Mouse (Mus musculus) limb, embryonic 10.5 days (tissue): ENCODE measurements at regions not wholly inside any gene's neighbourhood (a gene's known extent, or its start where the extent isn't known, plus 50 kb on each side); places are given as distances from the start of the nearest gene placed in this dataset.

Experiments used
- DNase-seq: peaks from one replicate; pipeline ENCODE4 v3.0.0-alpha.2; 2017; ENCODE audit warnings: low spot score
- H3K27ac ChIP-seq: fragments of 300-500 bp; sonication (generic); 2 replicates; pipeline ENCODE4 v1.5.1; 2016; ENCODE audit warnings: mild to moderate bottlenecking
- H3K27me3 ChIP-seq: fragments of 300-500 bp; sonication (generic); 2 replicates; pipeline ENCODE4 v1.6.1; 2016; ENCODE audit warnings: low read depth, mild to moderate bottlenecking; ENCODE audit not compliant: poor library complexity, severe bottlenecking
- H3K36me3 ChIP-seq: fragments of 300-500 bp; sonication (generic); 2 replicates; pipeline ENCODE4 v1.6.1; 2016; ENCODE audit warnings: mild to moderate bottlenecking, moderate library complexity
- H3K4me1 ChIP-seq: fragments of 300-500 bp; sonication (generic); 2 replicates; pipeline ENCODE4 v1.6.1; 2016
- H3K4me3 ChIP-seq: fragments of 300-500 bp; sonication (generic); 2 replicates; pipeline ENCODE4 v1.5.1; 2016; ENCODE audit warnings: mild to moderate bottlenecking, moderate library complexity
- H3K9me3 ChIP-seq: fragments of 300-500 bp; sonication (generic); replicated peaks from 2 replicates; pipeline ENCODE4 v1.6.1; 2016; ENCODE audit warnings: mild to moderate bottlenecking
- WGBS: fragments of 180-500 bp; shearing (Covaris S2); methylation state at CpG from one replicate; pipeline ENCODE4 v1.1.7; 2016; 5-methylcytosine and 5-hydroxymethylcytosine counted together

- 69% methylated on average over 3 of the region's 3 CpGs for WGBS
- H3K4me1 ChIP-seq, result peaks cover 12% of the 10 kb centered on the region
- no peaks in the 10 kb centered on the region for H3K36me3 ChIP-seq
- H3K9me3 ChIP-seq, result no peaks in the 10 kb centered on the region
- no peaks in the 10 kb centered on the region for H3K27me3 ChIP-seq
- H3K4me3 ChIP-seq, result no peak overlapping the region
- no peak for DNase-seq
- H3K27ac ChIP-seq, result no peak overlapping the region
These were observed 155.9 kb upstream of the Ncam1 start for GRCm38 (mm10) chr9:49954601-49955000.

DNA sequence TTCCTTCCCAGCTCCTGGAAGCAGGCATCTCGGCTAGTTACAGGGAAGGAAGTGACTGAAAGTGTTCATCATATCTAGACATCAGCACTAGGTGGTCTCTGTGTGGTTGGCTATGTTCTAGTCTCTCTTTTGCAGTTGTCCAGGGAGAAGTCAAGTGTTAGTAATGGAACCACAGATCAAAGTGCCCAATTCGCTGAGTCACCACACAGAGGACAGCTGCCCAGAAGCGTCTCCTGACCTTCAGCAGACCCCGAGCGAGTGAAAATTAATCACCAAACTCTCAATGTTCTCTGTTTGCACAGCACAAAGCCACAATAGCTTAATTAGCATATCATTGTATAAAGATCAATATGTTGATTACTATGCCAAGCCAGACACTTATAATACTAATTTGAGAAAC lies 151.6 kb upstream of the Ncam1 start:
- H3K27ac ChIP-seq, result no peak overlapping the region
- no peak for DNase-seq
- no peaks in the 10 kb centered on the region for H3K4me1 ChIP-seq
- no peaks in the 10 kb centered on the region for H3K36me3 ChIP-seq
- no peak overlapping the region for H3K4me3 ChIP-seq
- no peaks in the 10 kb centered on the region for H3K27me3 ChIP-seq
- H3K9me3 ChIP-seq, result no peaks in the 10 kb centered on the region
- 84% methylated on average over 5 of the region's 5 CpGs for WGBS

DNA sequence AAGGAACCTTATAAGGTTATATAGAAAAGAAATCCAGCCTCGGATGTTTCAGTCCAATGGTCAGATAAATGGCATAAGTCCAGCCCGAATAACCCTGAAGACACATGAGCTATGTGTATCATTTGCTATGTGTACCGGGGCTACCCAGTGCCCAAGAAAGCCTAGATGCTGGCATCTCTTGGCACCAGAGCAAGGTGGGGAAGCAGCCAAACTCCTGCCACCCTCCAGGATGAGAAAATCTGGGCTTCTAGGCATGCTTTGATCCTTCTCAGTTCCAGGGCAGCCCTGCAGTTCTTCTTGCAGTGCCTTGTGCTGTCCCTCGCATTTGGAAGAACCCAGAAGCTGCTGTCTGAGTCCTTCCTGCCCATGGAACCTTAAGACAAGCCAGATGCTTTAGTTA lies 149.8 kb upstream of the Ncam1 start:
- H3K4me1 ChIP-seq, result no peaks in the 10 kb centered on the region; the same call in 1 of the 2 replicates
- no peak overlapping the region for H3K27ac ChIP-seq
- WGBS, result 95% methylated on average over 4 of the region's 4 CpGs
- DNase-seq, result no peak
- no peaks in the 10 kb centered on the region for H3K27me3 ChIP-seq
- H3K9me3 ChIP-seq, result no peaks in the 10 kb centered on the region
- H3K4me3 ChIP-seq, result no peak overlapping the region
- no peaks in the 10 kb centered on the region for H3K36me3 ChIP-seq

DNA sequence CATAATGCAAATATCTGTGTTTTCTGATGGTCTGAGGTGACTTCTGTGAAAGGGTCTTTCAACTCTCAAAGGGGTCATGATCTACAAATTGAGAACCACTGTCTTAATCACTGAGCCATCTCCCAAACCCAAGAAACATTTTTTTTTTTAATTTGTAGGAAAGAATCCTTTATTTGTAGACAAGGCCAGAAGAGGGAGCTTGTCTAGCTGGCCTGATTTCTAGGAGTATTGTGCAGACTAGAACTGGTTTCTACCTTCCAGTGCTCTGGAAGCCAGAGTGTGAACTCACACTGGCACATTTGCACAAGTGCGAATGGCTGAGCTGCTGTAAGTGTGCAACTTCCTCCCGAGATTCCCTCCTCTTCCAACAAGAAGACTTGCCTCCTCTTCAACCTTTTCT lies 148.1 kb upstream of the Ncam1 start:
- no peak for DNase-seq
- H3K27me3 ChIP-seq, result no peaks in the 10 kb centered on the region
- no peak overlapping the region for H3K4me3 ChIP-seq
- 84% methylated on average over 2 of the region's 2 CpGs for WGBS
- H3K9me3 ChIP-seq, result no peaks in the 10 kb centered on the region
- no peaks in the 10 kb centered on the region for H3K36me3 ChIP-seq
- no peak overlapping the region for H3K27ac ChIP-seq
- H3K4me1 ChIP-seq, result no peaks in the 10 kb centered on the region; the same call in 1 of the 2 replicates

- no peak for DNase-seq
- Histone ChIP-seq H3K9me3 (no peaks in the 10 kb centered on the region), H3K4me1 (0 out of 2 replicates have a peak, but pooled peaks cover 3% of the 10 kb centered on the region), H3K27ac (no peak overlapping the region), H3K36me3 (no peaks in the 10 kb centered on the region), H3K27me3 (no peaks in the 10 kb centered on the region), H3K4me3 (no peak overlapping the region)
- 18% methylated on average over 9 of the region's 9 CpGs for WGBS
These were observed 137.0 kb upstream of the Ncam1 start for GRCm38 (mm10) chr9:49935555-49936376.

GRCm38 (mm10) chr9:49928041-49928656 lies 129.4 kb upstream of the Ncam1 start:
- Histone ChIP-seq H3K27me3 (no peaks in the 10 kb centered on the region), H3K27ac (no peak overlapping the region), H3K9me3 (no peaks in the 10 kb centered on the region), H3K36me3 (no peaks in the 10 kb centered on the region), H3K4me3 (no peak overlapping the region), H3K4me1 (peaks cover 9% of the 10 kb centered on the region)
- DNase-seq, result no peak
- WGBS, result 69% methylated on average over 3 of the region's 3 CpGs

- WGBS, result 95% methylated on average over 1 of the region's 1 CpGs
- no peak for DNase-seq
- no peaks in the 10 kb centered on the region for H3K27me3 ChIP-seq
These were observed 128.6 kb upstream of the Ncam1 start for GRCm38 (mm10) chr9:49927281-49927680.

GRCm38 (mm10) chr9:49925796-49926195 lies 127.1 kb upstream of the Ncam1 start:
- Histone ChIP-seq H3K36me3 (no peaks in the 10 kb centered on the region), H3K4me1 (peaks cover 22% of the 10 kb centered on the region), H3K27ac (no peak overlapping the region), H3K9me3 (no peaks in the 10 kb centered on the region), H3K27me3 (no peaks in the 10 kb centered on the region), H3K4me3 (no peak overlapping the region)
- no peak for DNase-seq
- WGBS, result 91% methylated on average over 2 of the region's 2 CpGs

More at GRCm38 (mm10) chr9:49927281-49927680, 128.6 kb upstream of the Ncam1 start:
- Histone ChIP-seq H3K9me3 (no peaks in the 10 kb centered on the region), H3K36me3 (no peaks in the 10 kb centered on the region), H3K4me1 (peaks cover 18% of the 10 kb centered on the region), H3K4me3 (no peak overlapping the region), H3K27ac (no peak overlapping the region)

GRCm38 (mm10) chr9:49923981-49924501 lies 125.3 kb upstream of the Ncam1 start:
- DNase-seq, result no peak
- Histone ChIP-seq H3K4me3 (no peak overlapping the region), H3K9me3 (no peaks in the 10 kb centered on the region), H3K36me3 (no peaks in the 10 kb centered on the region), H3K27ac (0 out of 2 replicates have a peak overlapping the region, but pooled peaks have one; percentile 14), H3K27me3 (no peaks in the 10 kb centered on the region), H3K4me1 (peaks cover 22% of the 10 kb centered on the region)
- WGBS, result 67% methylated on average over 4 of the region's 4 CpGs

DNA sequence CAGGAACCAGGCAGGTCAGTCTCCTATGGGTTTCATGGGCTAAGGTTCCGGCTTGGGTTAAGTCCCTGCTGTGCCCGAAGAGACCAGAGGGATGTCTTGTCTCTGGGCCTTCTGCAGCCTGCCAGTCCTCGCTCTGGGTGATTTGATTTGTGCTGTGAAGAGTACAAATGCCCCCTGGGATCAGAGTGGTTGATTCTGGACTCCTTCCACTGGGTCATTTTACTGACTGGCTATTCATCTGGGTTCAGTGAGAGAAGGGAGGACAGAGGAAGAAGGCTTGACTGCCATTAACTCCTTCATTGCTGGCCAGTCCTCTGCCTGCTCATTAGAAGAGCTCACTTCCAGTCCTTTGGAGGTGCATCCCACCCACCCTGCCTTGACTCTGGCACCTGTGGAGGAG lies 124.0 kb upstream of the Ncam1 start:
- no peaks in the 10 kb centered on the region for H3K27me3 ChIP-seq
- peaks cover 22% of the 10 kb centered on the region for H3K4me1 ChIP-seq
- WGBS, result 74% methylated on average over 3 of the region's 3 CpGs
- H3K9me3 ChIP-seq, result no peaks in the 10 kb centered on the region
- H3K27ac ChIP-seq, result no peak overlapping the region
- H3K36me3 ChIP-seq, result no peaks in the 10 kb centered on the region
- no peak overlapping the region for H3K4me3 ChIP-seq
- no peak for DNase-seq

DNA sequence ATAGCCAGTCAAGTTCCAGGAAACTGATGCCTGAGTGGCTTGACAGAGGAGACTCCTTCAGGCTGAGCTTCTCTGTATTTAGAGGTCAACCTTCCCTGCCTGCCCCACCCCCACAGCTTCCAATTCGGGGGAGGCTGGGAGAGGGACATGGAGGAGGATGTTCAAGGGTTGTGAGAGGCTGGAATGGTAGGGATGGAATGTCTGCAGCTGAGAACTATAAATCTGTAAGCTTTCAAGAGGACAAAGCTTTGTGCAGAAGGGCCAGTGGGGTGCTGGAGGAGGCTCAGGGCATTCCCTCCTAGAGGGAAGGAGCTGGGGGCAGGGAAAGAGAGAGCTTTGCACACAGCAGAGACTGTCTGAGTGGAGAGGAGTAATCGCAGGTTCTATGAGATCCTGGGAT lies 123.4 kb upstream of the Ncam1 start:
- H3K27me3 ChIP-seq, result no peaks in the 10 kb centered on the region
- peak overlapping the region; percentile 19; the same call in 1 of the 2 replicates for H3K27ac ChIP-seq
- WGBS, result 30% methylated on average over 2 of the region's 2 CpGs
- H3K4me3 ChIP-seq, result no peak overlapping the region
- no peaks in the 10 kb centered on the region for H3K9me3 ChIP-seq
- no peak for DNase-seq
- H3K36me3 ChIP-seq, result no peaks in the 10 kb centered on the region
- H3K4me1 ChIP-seq, result peaks cover 22% of the 10 kb centered on the region

- Histone ChIP-seq H3K4me1 (peaks cover 22% of the 10 kb centered on the region), H3K9me3 (no peaks in the 10 kb centered on the region), H3K27ac (no peak overlapping the region), H3K36me3 (no peaks in the 10 kb centered on the region), H3K27me3 (no peaks in the 10 kb centered on the region), H3K4me3 (no peak overlapping the region)
- no peak for DNase-seq
- WGBS, result 88% methylated on average over 3 of the region's 3 CpGs
These were observed 122.6 kb upstream of the Ncam1 start for GRCm38 (mm10) chr9:49921306-49921705.

DNA sequence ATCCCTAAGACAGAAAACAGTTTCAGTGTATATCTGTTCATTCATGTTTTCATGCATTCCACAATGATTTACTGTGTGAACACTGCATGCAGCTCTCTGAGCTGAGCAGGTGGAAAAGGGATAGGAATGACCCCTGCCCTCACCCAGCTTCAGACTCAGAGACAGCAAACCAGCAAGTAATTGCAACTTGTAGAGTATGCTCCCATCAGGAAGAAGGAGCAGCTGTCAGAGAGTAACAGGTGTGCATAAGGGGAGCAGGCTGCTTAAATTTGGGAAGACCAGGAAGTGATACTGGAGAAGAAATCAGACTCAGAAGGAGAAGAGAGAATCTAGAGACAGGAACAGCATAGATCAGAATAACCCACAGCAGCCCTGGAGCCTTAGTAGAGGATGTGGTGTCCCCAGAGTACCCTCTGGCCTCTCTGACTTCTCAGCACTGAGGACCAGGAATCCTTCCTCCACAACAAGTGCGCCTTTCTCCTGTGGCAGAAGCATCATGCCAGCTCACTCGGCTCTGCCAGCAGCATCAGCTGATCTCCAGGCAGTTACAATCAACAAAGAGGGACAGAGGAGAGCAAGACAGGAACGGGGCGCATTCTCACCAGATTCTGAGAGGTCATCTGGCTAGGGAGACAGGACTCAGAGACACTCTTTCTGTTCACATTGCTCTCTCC lies 116.5 kb upstream of the Ncam1 start:
- no peaks in the 10 kb centered on the region for H3K36me3 ChIP-seq
- H3K27me3 ChIP-seq, result no peaks in the 10 kb centered on the region
- DNase-seq, result no peak
- H3K4me3 ChIP-seq, result no peak overlapping the region
- no peak overlapping the region for H3K27ac ChIP-seq
- peaks cover 6% of the 10 kb centered on the region; the same call in 1 of the 2 replicates for H3K4me1 ChIP-seq
- H3K9me3 ChIP-seq, result no peaks in the 10 kb centered on the region
- 80% methylated on average over 4 of the region's 4 CpGs for WGBS
